Mouse (Mus musculus): ENCODE results near the gene Csmd2. TPM values are rescaled to one million over a fixed set of nuclear protein-coding genes. Genes with fewer than 3 reads are reported as not detected.

Csmd2 gene
- polyA plus RNA-seq, 1 experiment from 2014 or later: 12.7 TPM

- Histone ChIP-seq H3K9ac (replicated peaks) (no peak overlapping the region), H3K4me1 (no peaks in the 10 kb centered on the region), H3K27ac (replicated peaks) (no peak overlapping the region), H3K27me3 (replicated peaks) (no peaks in the 10 kb centered on the region), H3K4me2 (no peak overlapping the region), H3K36me3 (peaks cover 19% of the 10 kb centered on the region), H3K4me3 (replicated peaks) (no peak overlapping the region), H3K9me3 (replicated peaks) (no peaks in the 10 kb centered on the region)
- ATAC-seq (ENCODE audit: low FRiP score): no peak
- 91% methylated on average over 1 of the region's 1 CpGs for WGBS
Observed at GRCm38 (mm10) chr4:128468040-128468439, 480.4 kb downstream of the Csmd2 start.

- Histone ChIP-seq H3K4me1 (0 out of 2 replicates have a peak, but pooled peaks cover 4% of the 10 kb centered on the region), H3K9ac (replicated peaks) (no peak overlapping the region), H3K36me3 (peaks cover 35% of the 10 kb centered on the region), H3K27ac (replicated peaks) (no peak overlapping the region), H3K4me2 (no peak overlapping the region), H3K9me3 (replicated peaks) (no peaks in the 10 kb centered on the region), H3K27me3 (replicated peaks) (no peaks in the 10 kb centered on the region), H3K4me3 (replicated peaks) (no peak overlapping the region)
- ATAC-seq (ENCODE audit: low FRiP score): no peak
- WGBS: 80% methylated on average over 5 of the region's 5 CpGs
Observed at GRCm38 (mm10) chr4:128476249-128476648, 488.6 kb downstream of the Csmd2 start.

GRCm38 (mm10) chr4:128483891-128484290 is 496.2 kb downstream of the Csmd2 start:
- no peak overlapping the region for H3K4me2 ChIP-seq
- H3K4me1 ChIP-seq: peaks cover 4% of the 10 kb centered on the region; the same call in 1 of the 2 replicates
- H3K9ac ChIP-seq (replicated peaks): no peak overlapping the region
- no peak overlapping the region for H3K4me3 ChIP-seq (replicated peaks)
- ATAC-seq (ENCODE audit: low FRiP score): no peak
- H3K9me3 ChIP-seq (replicated peaks): no peaks in the 10 kb centered on the region
- H3K27me3 ChIP-seq (replicated peaks): no peaks in the 10 kb centered on the region
- H3K27ac ChIP-seq (replicated peaks): no peak overlapping the region
- H3K36me3 ChIP-seq: peaks cover 21% of the 10 kb centered on the region
- WGBS: 81% methylated on average over 7 of the region's 7 CpGs

- WGBS: 75% methylated on average over 2 of the region's 2 CpGs
- Histone ChIP-seq H3K9me3 (replicated peaks) (no peaks in the 10 kb centered on the region), H3K4me1 (peaks cover 4% of the 10 kb centered on the region; the same call in 1 of the 2 replicates), H3K27ac (replicated peaks) (no peak overlapping the region), H3K36me3 (peaks cover 23% of the 10 kb centered on the region), H3K9ac (replicated peaks) (no peak overlapping the region), H3K4me3 (replicated peaks) (no peak overlapping the region), H3K27me3 (replicated peaks) (no peaks in the 10 kb centered on the region), H3K4me2 (no peak overlapping the region)
- no peak for ATAC-seq (ENCODE audit: low FRiP score)
Observed at GRCm38 (mm10) chr4:128484679-128485078, 497.0 kb downstream of the Csmd2 start.

- Histone ChIP-seq H3K27ac (replicated peaks) (no peak overlapping the region), H3K9me3 (replicated peaks) (no peaks in the 10 kb centered on the region), H3K4me3 (replicated peaks) (no peak overlapping the region), H3K4me1 (no peaks in the 10 kb centered on the region), H3K36me3 (peaks cover 41% of the 10 kb centered on the region), H3K27me3 (replicated peaks) (no peaks in the 10 kb centered on the region), H3K4me2 (no peak overlapping the region), H3K9ac (replicated peaks) (no peak overlapping the region)
- WGBS: 86% methylated on average over 11 of the region's 11 CpGs
- no peak for ATAC-seq (ENCODE audit: low FRiP score)
Observed at GRCm38 (mm10) chr4:128489521-128490100, 502.0 kb downstream of the Csmd2 start.

- H3K27ac ChIP-seq (replicated peaks): no peak overlapping the region; the same call in 1 of the 2 replicates
- ATAC-seq (ENCODE audit: low FRiP score): no peak
- H3K4me1 ChIP-seq: no peaks in the 10 kb centered on the region
- H3K27me3 ChIP-seq (replicated peaks): no peaks in the 10 kb centered on the region
- no peaks in the 10 kb centered on the region for H3K9me3 ChIP-seq (replicated peaks)
- WGBS: 39% methylated on average over 8 of the region's 8 CpGs
- peaks cover 53% of the 10 kb centered on the region for H3K36me3 ChIP-seq
- H3K9ac ChIP-seq (replicated peaks): no peak overlapping the region
- no peak overlapping the region for H3K4me2 ChIP-seq
- H3K4me3 ChIP-seq (replicated peaks): no peak overlapping the region
Observed at GRCm38 (mm10) chr4:128492055-128492454, 504.4 kb downstream of the Csmd2 start.

GRCm38 (mm10) chr4:128499980-128500379 is 512.3 kb downstream of the Csmd2 start:
- no peak for ATAC-seq (ENCODE audit: low FRiP score)
- H3K4me2 ChIP-seq: no peak overlapping the region
- peaks cover 32% of the 10 kb centered on the region for H3K36me3 ChIP-seq
- 69% methylated on average over 2 of the region's 2 CpGs for WGBS
- H3K27ac ChIP-seq (replicated peaks): peak overlapping the region; percentile 25; the same call in 1 of the 2 replicates
- H3K4me3 ChIP-seq (replicated peaks): no peak overlapping the region
- H3K9ac ChIP-seq (replicated peaks): no peak overlapping the region
- H3K27me3 ChIP-seq (replicated peaks): no peaks in the 10 kb centered on the region
- no peaks in the 10 kb centered on the region for H3K9me3 ChIP-seq (replicated peaks)
- H3K4me1 ChIP-seq: no peaks in the 10 kb centered on the region

GRCm38 (mm10) chr4:128506878-128507277 is 519.2 kb downstream of the Csmd2 start:
- H3K4me2 ChIP-seq: no peak overlapping the region
- no peak overlapping the region for H3K27ac ChIP-seq (replicated peaks)
- H3K9me3 ChIP-seq (replicated peaks): no peaks in the 10 kb centered on the region
- H3K4me3 ChIP-seq (replicated peaks): no peak overlapping the region
- 0 out of 2 replicates have a peak, but pooled peaks cover 4% of the 10 kb centered on the region for H3K4me1 ChIP-seq
- no peak overlapping the region for H3K9ac ChIP-seq (replicated peaks)
- 48% methylated on average over 10 of the region's 10 CpGs for WGBS
- H3K36me3 ChIP-seq: peaks cover 17% of the 10 kb centered on the region; the same call in 1 of the 2 replicates
- ATAC-seq (ENCODE audit: low FRiP score): no peak
- H3K27me3 ChIP-seq (replicated peaks): no peaks in the 10 kb centered on the region

GRCm38 (mm10) chr4:128509885-128510284 is 522.2 kb downstream of the Csmd2 start:
- Histone ChIP-seq H3K27ac (replicated peaks) (no peak overlapping the region), H3K27me3 (replicated peaks) (no peaks in the 10 kb centered on the region), H3K4me3 (replicated peaks) (no peak overlapping the region), H3K4me1 (peaks cover 4% of the 10 kb centered on the region; the same call in 1 of the 2 replicates), H3K9me3 (replicated peaks) (no peaks in the 10 kb centered on the region), H3K9ac (replicated peaks) (no peak overlapping the region), H3K36me3 (peaks cover 17% of the 10 kb centered on the region; the same call in 1 of the 2 replicates), H3K4me2 (no peak overlapping the region)
- ATAC-seq (ENCODE audit: low FRiP score): no peak
- WGBS: 81% methylated on average over 5 of the region's 5 CpGs

- no peaks in the 10 kb centered on the region for H3K27me3 ChIP-seq (replicated peaks)
- 82% methylated on average over 5 of the region's 5 CpGs for WGBS
- peaks cover 18% of the 10 kb centered on the region; the same call in 1 of the 2 replicates for H3K36me3 ChIP-seq
- H3K9ac ChIP-seq (replicated peaks): no peak overlapping the region
- H3K9me3 ChIP-seq (replicated peaks): no peaks in the 10 kb centered on the region
- H3K4me2 ChIP-seq: no peak overlapping the region
- ATAC-seq (ENCODE audit: low FRiP score): no peak
- H3K27ac ChIP-seq (replicated peaks): no peak overlapping the region
- no peaks in the 10 kb centered on the region; the same call in 1 of the 2 replicates for H3K4me1 ChIP-seq
- H3K4me3 ChIP-seq (replicated peaks): no peak overlapping the region
Observed at GRCm38 (mm10) chr4:128514496-128514895, 526.8 kb downstream of the Csmd2 start.

GRCm38 (mm10) chr4:128521276-128521675 is 533.6 kb downstream of the Csmd2 start:
- H3K4me2 ChIP-seq: no peak overlapping the region
- H3K4me1 ChIP-seq: no peaks in the 10 kb centered on the region
- no peak overlapping the region for H3K9ac ChIP-seq (replicated peaks)
- H3K27me3 ChIP-seq (replicated peaks): no peaks in the 10 kb centered on the region
- ATAC-seq (ENCODE audit: low FRiP score): no peak
- no peak overlapping the region for H3K27ac ChIP-seq (replicated peaks)
- H3K4me3 ChIP-seq (replicated peaks): no peak overlapping the region
- H3K36me3 ChIP-seq: peaks cover 34% of the 10 kb centered on the region; the same call in 1 of the 2 replicates
- WGBS: 94% methylated on average over 6 of the region's 6 CpGs
- no peaks in the 10 kb centered on the region for H3K9me3 ChIP-seq (replicated peaks)

- ATAC-seq (ENCODE audit: low FRiP score): no peak
Observed at GRCm38 (mm10) chr4:128543378-128543777, 555.7 kb downstream of the Csmd2 start.

More at GRCm38 (mm10) chr4:128543378-128543777, 555.7 kb downstream of the Csmd2 start:
- Histone ChIP-seq H3K27ac (replicated peaks) (no peak overlapping the region), H3K9ac (replicated peaks) (no peak overlapping the region), H3K4me3 (replicated peaks) (no peak overlapping the region), H3K9me3 (replicated peaks) (no peaks in the 10 kb centered on the region), H3K36me3 (peaks cover 51% of the 10 kb centered on the region), H3K4me2 (no peak overlapping the region), H3K4me1 (no peaks in the 10 kb centered on the region), H3K27me3 (replicated peaks) (no peaks in the 10 kb centered on the region)
- 28% methylated on average over 2 of the region's 2 CpGs for WGBS
